Mouse (Mus musculus) megakaryocyte, adult 5-6 weeks (primary cell): ENCODE measurements at regions not wholly inside any gene's neighbourhood (a gene's known extent, or its start where the extent isn't known, plus 50 kb on each side); places are given as distances from the start of the nearest gene placed in this dataset.
A peak's percentile ranks its signal among the peaks of the same experiment; 100 is the strongest.

Experiments
- ATAC-seq: 2 replicates; pipeline ENCODE4 v1.8.0; 2016; ENCODE audit warnings: mild to moderate bottlenecking, inconsistent platforms; ENCODE audit not compliant: poor library complexity, severe bottlenecking

- no peak for ATAC-seq
Measured at GRCm38 (mm10) chr13:90584766-90585165, 320.4 kb downstream of the Atp6ap1l start.

DNA sequence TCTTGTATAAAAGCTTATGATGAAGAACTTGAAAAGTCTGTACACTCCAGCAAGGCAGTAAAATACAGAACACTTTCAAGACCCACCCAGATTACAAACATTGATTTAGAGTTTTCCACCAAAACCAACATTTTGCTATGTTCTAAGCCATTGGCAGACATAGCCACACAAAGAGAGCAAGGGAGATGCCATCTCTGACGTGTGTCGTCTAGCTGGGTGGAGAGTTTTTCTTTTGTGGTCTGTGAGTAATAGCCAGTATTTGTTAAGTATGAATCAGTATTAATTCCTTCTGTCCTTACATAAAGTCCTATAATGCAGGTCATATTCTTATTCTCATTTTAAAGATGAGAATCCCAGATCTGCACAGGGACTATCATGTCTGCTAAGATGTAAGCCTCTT is 329.8 kb downstream of the Atp6ap1l start:
- ATAC-seq = no peak

DNA sequence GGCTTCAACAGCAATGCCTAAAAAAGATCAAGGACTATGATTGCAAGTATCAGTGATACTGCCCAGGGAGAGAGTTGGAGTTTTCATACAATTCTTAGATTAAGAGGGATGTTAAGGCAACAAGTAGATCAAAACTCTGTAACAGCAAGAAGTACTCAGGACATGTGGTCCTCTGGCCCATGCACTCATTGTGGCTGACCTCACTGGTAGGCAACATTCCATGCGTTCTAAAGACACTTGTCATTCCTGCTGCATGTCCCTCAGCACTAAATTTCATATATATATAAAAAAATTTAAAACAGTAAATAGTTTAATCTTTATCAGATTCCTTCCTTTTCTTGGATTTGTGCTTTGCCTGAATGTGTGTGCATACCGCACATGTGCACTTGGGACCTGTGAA is 332.6 kb downstream of the Atp6ap1l start:
- no peak for ATAC-seq

DNA sequence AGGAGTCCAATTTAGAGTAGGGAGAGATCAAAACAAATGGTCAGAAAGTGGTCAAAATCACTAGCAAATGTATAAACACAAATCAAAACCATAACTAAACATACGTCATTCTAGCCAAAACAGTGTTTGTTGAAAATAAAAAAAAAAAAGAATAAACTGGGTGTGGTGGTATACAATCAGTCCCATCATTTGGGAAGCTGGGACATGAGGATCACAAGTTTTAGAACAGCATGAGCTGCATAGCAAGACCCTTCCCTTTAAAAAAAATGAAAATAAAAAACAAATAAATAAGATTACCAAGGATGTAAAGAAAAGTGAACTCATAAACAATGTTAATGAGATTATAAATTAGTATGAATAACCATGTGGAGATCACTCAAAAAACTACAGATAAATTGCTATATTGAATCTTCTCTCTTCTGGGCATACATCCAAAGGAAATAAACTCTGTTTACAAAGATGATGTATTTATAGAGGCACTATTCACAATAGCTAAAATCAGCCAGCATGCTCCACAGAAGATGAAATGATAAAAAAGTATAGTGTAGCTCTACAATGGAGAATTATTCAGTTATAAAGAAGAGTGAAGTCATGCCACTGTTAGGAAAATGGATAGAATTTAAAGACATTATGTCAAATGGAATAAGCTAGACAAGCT is 341.8 kb downstream of the Atp6ap1l start:
- no peak for ATAC-seq

DNA sequence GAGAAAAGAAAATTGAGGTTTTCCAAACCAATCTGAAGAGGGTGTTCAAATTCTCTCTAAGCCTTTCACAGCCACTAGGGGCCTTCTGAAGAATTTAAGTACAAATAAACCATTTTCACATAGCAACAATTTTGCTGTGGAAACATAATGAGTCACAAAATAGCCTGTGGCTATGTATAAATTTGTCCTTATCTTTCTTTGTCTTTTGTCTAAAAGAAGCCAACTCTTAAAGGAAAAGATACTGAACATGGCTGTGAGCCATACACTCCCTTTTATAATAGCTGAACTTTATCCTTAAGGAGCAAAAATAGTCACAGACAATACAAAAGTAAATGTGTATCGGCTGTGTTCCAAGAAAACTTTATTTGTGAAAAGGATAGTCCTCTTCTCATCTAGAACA is 345.1 kb downstream of the Atp6ap1l start:
- no peak for ATAC-seq

DNA sequence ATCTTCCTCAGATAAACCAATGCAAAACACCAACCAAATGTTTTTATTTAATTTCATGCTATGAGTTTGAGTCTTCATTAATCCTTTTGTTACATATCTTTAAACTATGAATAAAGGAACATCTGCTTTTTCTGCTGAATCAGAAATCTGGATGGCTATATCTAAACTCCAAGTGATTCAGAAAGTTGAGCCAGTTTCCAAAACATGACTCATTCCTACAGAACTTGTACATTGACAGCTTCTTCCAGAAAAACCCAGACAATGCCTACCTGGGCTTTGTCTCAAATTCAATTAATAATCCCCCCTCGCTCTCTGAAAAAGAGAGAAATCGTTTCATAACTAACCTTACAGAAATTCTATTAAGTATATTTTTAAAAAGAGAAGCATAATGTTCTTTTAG is 345.7 kb downstream of the Atp6ap1l start:
- no peak for ATAC-seq

- ATAC-seq = no peak
Measured at GRCm38 (mm10) chr13:90551166-90551565, 354.0 kb downstream of the Atp6ap1l start.

GRCm38 (mm10) chr13:90546288-90547035 is 358.7 kb downstream of the Atp6ap1l start:
- ATAC-seq = no peak

GRCm38 (mm10) chr13:90545816-90546215 is 359.3 kb downstream of the Atp6ap1l start:
- 0 out of 2 replicates have a peak, but pooled peaks have one; percentile 43 for ATAC-seq

GRCm38 (mm10) chr13:90537525-90537924 is 367.6 kb downstream of the Atp6ap1l start:
- no peak for ATAC-seq

- ATAC-seq = peak; percentile 94
Measured at GRCm38 (mm10) chr13:90526998-90527397, 378.2 kb downstream of the Atp6ap1l start.

DNA sequence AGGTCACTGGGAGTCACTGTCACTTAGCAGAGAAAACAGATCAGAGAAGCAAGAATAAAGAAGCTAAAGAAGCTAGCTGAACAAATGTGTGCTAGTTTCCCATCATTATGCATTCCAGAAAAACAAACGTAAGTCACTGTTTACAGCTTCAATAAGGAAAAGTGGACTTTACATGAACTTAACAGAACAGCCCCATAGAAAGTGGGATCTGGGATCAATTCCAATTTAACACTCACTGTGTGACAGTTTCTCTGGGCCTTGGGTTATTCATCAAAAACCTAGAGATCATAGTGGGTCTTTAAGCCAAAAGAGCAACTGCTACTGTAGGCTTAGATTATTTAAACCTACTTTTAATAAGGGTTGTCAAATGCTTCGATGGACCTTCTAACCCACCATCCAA is 379.4 kb downstream of the Atp6ap1l start:
- no peak for ATAC-seq

- no peak for ATAC-seq
Measured at GRCm38 (mm10) chr13:90521758-90522245, 383.4 kb downstream of the Atp6ap1l start.

GRCm38 (mm10) chr13:90520992-90521757 is 384.0 kb downstream of the Atp6ap1l start:
- ATAC-seq = no peak

DNA sequence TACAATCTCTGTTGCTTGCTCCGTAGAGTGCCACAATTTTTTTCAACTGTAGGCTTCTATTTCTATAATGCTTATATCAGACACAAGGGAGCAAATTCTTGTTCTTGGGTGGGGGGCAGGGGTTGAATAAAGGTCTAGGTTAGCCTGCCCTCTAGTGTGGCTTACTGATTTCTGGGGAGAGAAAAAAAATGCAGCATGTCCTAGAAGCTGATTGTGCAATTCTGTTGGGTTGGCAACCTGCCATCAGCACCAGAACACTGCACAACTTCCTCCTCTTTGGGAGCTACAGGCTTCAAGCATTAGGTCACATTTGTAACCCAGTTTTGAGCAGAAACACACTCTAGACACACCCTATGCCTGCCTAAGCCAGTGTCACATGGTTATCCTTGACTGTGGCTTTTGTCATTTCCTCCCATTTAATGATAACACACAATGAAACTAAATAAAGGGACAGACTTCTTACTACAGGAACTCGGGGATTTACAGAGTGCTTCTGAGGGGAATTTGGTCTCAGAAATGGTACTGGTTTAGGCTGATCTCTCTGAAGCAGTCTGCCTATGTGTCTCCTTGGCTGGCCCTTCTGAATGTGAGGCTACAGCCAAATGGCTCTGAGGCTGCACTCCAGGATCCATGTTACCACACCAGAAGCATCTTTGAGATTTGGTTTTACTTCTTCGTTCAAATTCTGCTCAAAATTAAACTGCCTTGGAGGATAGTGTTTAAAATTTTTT is 389.2 kb downstream of the Atp6ap1l start:
- ATAC-seq = peak; percentile 96

GRCm38 (mm10) chr13:90513867-90514266 is 391.3 kb downstream of the Atp6ap1l start:
- ATAC-seq = no peak

DNA sequence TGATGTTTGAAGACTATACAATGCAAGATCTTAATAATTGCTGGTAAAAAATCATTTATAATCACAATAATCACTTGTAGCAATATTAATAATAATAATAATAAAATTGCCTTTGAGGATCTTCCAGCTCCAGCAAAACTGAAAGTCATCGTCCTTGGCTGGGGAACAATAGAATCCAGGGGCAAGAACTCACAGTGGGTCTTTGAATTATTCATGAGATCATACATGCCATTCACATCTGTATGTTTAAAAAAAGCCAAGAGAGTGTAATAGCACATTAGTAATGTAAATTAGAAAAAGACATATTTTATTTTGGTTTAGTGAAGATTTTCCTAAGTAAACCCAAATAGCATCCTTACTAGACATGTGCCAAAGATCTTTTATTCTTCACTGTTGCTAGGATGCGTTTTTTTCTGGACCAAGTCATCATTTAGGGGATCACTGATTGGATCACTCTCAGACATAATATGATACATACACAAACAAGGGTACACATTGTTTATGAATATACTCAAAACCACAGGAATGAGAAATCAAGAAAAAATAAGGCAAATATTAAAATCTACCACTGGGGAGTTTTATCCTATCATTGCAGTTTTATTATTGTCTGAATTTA is 392.3 kb downstream of the Atp6ap1l start:
- no peak for ATAC-seq

DNA sequence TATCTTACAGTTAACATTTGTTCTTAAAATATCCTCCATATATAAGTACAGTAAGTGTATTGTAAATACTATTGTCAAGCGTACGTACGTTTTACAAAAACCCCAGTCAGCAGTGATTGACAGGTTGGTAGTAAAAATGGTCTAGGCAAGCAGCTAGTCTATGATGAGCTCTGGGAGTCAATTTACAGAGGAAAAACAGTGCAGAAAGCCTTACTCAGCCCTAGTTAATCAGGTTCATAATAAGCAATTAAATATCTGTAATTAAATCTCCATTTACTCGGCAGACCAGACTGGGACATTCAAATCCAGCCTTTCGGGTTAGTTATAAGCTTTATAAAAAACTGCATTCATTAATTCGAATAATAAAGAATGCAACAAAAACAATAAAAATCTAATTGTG is 394.7 kb downstream of the Atp6ap1l start:
- ATAC-seq = no peak

DNA sequence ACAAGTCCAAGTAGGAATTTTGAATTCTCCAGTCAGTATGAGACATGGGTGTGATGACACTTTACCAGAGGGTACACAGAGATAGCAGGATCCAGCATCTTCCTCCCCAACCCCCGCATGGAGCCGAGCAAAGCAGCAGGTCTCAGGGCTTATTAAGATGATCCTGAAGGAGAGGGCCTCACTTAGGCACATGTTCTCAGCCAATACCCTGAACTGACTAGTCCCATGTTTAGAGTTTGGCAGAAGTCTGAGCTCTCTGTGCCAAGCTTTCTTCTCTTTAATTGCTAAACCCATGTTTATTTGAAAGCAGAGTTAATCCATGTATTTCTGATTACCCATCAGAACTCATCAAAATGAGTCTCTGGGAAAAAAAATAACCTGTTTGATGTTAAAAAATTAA is 402.0 kb downstream of the Atp6ap1l start:
- ATAC-seq = no peak

DNA sequence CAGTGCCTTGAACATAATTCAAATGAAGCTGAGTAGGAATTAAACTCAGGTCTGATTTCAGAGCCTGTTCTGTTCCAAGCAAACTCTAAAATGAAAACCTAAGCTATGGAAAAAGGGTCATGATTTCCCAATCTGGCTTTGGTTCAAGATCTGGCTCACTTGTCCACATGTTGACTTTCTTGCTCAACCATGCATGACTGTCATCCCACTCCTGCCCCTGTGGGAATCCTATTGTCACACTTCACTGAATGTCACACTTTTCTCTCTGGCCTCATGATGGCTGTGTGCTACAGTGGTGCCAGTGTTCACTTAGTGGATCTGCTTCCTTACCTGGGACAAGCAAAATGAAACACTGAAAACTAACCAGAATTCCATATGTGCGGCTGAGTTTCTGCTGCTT is 403.0 kb downstream of the Atp6ap1l start:
- no peak for ATAC-seq
